ENCODE assay signal across 11 mouse cellular contexts in genomic region chr16:14372817-14373301, GRCm38 (mm10). TPM values are rescaled to one million over a fixed set of nuclear protein-coding genes. Genes with fewer than 3 reads are reported as not detected.
DNase-seq lines count a peak whose midpoint lies in the region; ATAC-seq and TF ChIP-seq lines count a peak whose summit lies in the region.
"Had no signal": no experiment of that assay in that cellular context is flagged by ENCODE, and none has a peak within 500 bp of the region (broad histone marks: within the 10 kb centered on the region; RNA-seq: fewer than 3 reads in every experiment).

No protein-coding gene starts in this region.

- H3K9me3 ChIP-seq in midbrain, embryonic 11.5 days (ENCODE audit: control insufficient read depth, low read length): no peaks in the 10 kb centered on the region
- H3K9me3 ChIP-seq in midbrain, embryonic 16.5 days (replicated peaks; ENCODE audit: control insufficient read depth, low read length, poor library complexity, severe bottlenecking): no peaks in the 10 kb centered on the region
- no peaks in the 10 kb centered on the region for H3K9me3 ChIP-seq in kidney, postnatal 0 days (replicated peaks; ENCODE audit: low read length)

- no peaks in the 10 kb centered on the region for H3K36me3 ChIP-seq in midbrain, embryonic 11.5 days (ENCODE audit: control insufficient read depth, insufficient read depth, low read length)
- H3K36me3 ChIP-seq in midbrain, embryonic 16.5 days (ENCODE audit: control insufficient read depth, insufficient read depth, low read length): no peaks in the 10 kb centered on the region
- H3K36me3 ChIP-seq in kidney, postnatal 0 days (ENCODE audit: insufficient read depth, low read length): no peaks in the 10 kb centered on the region

- H3K4me1 ChIP-seq in midbrain, embryonic 11.5 days (ENCODE audit: control insufficient read depth, insufficient read depth, low read length): no peaks in the 10 kb centered on the region
- no peaks in the 10 kb centered on the region for H3K4me1 ChIP-seq in midbrain, embryonic 16.5 days (ENCODE audit: control insufficient read depth, insufficient read depth, low read length)
- 0 out of 2 replicates have a peak, but pooled peaks cover 12% of the 10 kb centered on the region for H3K4me1 ChIP-seq in kidney, postnatal 0 days (replicated peaks; ENCODE audit: insufficient read depth, low read length)

- WGBS in midbrain, embryonic 11.5 days: 77% methylated on average over 4 of the region's 4 CpGs
- WGBS in midbrain, embryonic 16.5 days: 68% methylated on average over 4 of the region's 4 CpGs
- WGBS in kidney, postnatal 0 days: 40% methylated on average over 4 of the region's 4 CpGs

- no peaks in the 10 kb centered on the region for H3K27me3 ChIP-seq in midbrain, embryonic 11.5 days (ENCODE audit: control insufficient read depth, insufficient read depth, low read length)
- H3K27me3 ChIP-seq in midbrain, embryonic 16.5 days (ENCODE audit: control insufficient read depth, insufficient read depth, low read depth, low read length): no peaks in the 10 kb centered on the region
- no peaks in the 10 kb centered on the region for H3K27me3 ChIP-seq in kidney, postnatal 0 days (ENCODE audit: insufficient read depth, low read length)

- no peak overlapping the region for H3K9ac ChIP-seq in midbrain, embryonic 11.5 days (ENCODE audit: low read length)
- no peak overlapping the region for H3K9ac ChIP-seq in midbrain, embryonic 16.5 days (ENCODE audit: low read depth, low read length)
- H3K9ac ChIP-seq in kidney, postnatal 0 days (ENCODE audit: low read depth, low read length): no peak overlapping the region
- H3K9ac ChIP-seq: forebrain, postnatal 0 days had no signal

- DNase-seq in midbrain, embryonic 11.5 days (ENCODE audit: low spot score, missing footprints): peak; percentile 47
- peak; percentile 29 for DNase-seq in c-Kit-positive CD71-positive TER-119-positive erythroid progenitor cells, embryonic 14.5 days (ENCODE audit: low spot score)
- DNase-seq in kidney, postnatal 0 days (ENCODE audit: low spot score): peak; percentile 36
- peak; percentile 63 for DNase-seq in skeletal muscle tissue, adult 2 months (ENCODE audit: low read depth, low spot score)
- DNase-seq in layer of hippocampus, adult 9-11 months: no peak
- no peak for DNase-seq in ovary, postnatal 10 days (ENCODE audit: low spot score)
- DNase-seq in left cerebral cortex, adult 9 months (ENCODE audit: low spot score in 2 of 2): no peak
- DNase-seq: forebrain, postnatal 0 days; thymus, postnatal 14 days had no signal

- H3K27ac ChIP-seq in midbrain, embryonic 11.5 days (ENCODE audit: low read depth, low read length): no peak overlapping the region
- no peak overlapping the region for H3K27ac ChIP-seq in midbrain, embryonic 16.5 days (ENCODE audit: low read length)
- peak overlapping the region; percentile 78 for H3K27ac ChIP-seq in kidney, postnatal 0 days
- H3K27ac ChIP-seq: left cerebral cortex, adult 2 months had no signal

- no peak for ATAC-seq in midbrain, embryonic 11.5 days (ENCODE audit: low FRiP score)
- no peak for ATAC-seq in midbrain, embryonic 16.5 days
- ATAC-seq in kidney, postnatal 0 days (replicated peaks; ENCODE audit: low FRiP score, low read depth): no peak
- ATAC-seq: forebrain, postnatal 0 days had no signal

- H3K4me2 ChIP-seq in midbrain, embryonic 11.5 days: no peak overlapping the region
- no peak overlapping the region for H3K4me2 ChIP-seq in midbrain, embryonic 16.5 days (ENCODE audit: low read length)
- H3K4me2 ChIP-seq in kidney, postnatal 0 days (ENCODE audit: low read length): no peak overlapping the region

- TF ChIP-seq CTCF in kidney, postnatal 0 days (IDR thresholded peaks at IDR 0.05; ENCODE audit: low read depth): no peak

- no peak overlapping the region for H3K4me3 ChIP-seq in midbrain, embryonic 11.5 days (ENCODE audit: low read depth, low read length)
- H3K4me3 ChIP-seq in midbrain, embryonic 16.5 days (ENCODE audit: low read depth, low read length): no peak overlapping the region
- no peak overlapping the region for H3K4me3 ChIP-seq in kidney, postnatal 0 days (replicated peaks; ENCODE audit: low read depth, low read length)
- H3K4me3 ChIP-seq: left cerebral cortex, adult 2 months had no signal

RNA-seq across cellular contexts. Expression of gene Abcc1, which starts 11.5 kb away (rescaled TPM):
- 4.5 and 5.4 TPM in 2 replicates for polyA plus RNA-seq in midbrain, embryonic 11.5 days (2014; fragmentation: Nextera tagmentation; extraction: Ambion mirVana)
- 9.3 and 10.8 TPM in 2 replicates for polyA plus RNA-seq in midbrain, embryonic 16.5 days (2015; fragmentation: Nextera tagmentation; extraction: Ambion mirVana)
- 11.6 and 11.8 TPM in 2 replicates for polyA plus RNA-seq in kidney, postnatal 0 days (2015; fragmentation: Nextera tagmentation; extraction: Ambion mirVana)

RNA-seq across cellular contexts. Expression of gene Fopnl, which starts 55.7 kb away (rescaled TPM):
- 174 and 194 TPM in 2 replicates for polyA plus RNA-seq in midbrain, embryonic 11.5 days (2014; fragmentation: Nextera tagmentation; extraction: Ambion mirVana)
- polyA plus RNA-seq in midbrain, embryonic 16.5 days (2015; fragmentation: Nextera tagmentation; extraction: Ambion mirVana): 205 TPM in 2 replicates
- polyA plus RNA-seq in kidney, postnatal 0 days (2015; fragmentation: Nextera tagmentation; extraction: Ambion mirVana): 144 and 149 TPM in 2 replicates

Comparison
In these comparisons a context has a peak if more than half of its experiments do, and no peak if none do; other contexts are left out.
1. DNase-seq: peak in midbrain, embryonic 11.5 days (single experiment), c-Kit-positive CD71-positive TER-119-positive erythroid progenitor cells, embryonic 14.5 days (single experiment), kidney, postnatal 0 days (single experiment) and skeletal muscle tissue, adult 2 months (single experiment); none in layer of hippocampus, adult 9-11 months (single experiment), ovary, postnatal 10 days (single experiment) and left cerebral cortex, adult 9 months (0 of 2).